In genomic region chr11:69880506-69880852, GRCm38 (mm10) we compare ENCODE assay signal across 8 mouse cellular contexts. TPM values are rescaled to one million over a fixed set of nuclear protein-coding genes. Genes with fewer than 3 reads are reported as not detected.
DNase-seq lines count a peak whose midpoint lies in the region; ATAC-seq lines count a peak whose summit lies in the region.

No protein-coding gene starts in this region.

- ATAC-seq in frontal cortex, adult (ENCODE audit: low TSS enrichment): 0 out of 2 replicates have a peak, but pooled peaks have one; percentile 35

- DNase-seq in adrenal gland, postnatal 10 days: peak; percentile 79
- DNase-seq in adrenal gland, adult 8-10 months: no peak
- DNase-seq in CD8-positive naive resting alpha-beta T cell, adult 2 months (ENCODE audit: low read depth in 2 of 2, low spot score in 2 of 2): peak; percentile 30 to 52
- peak; percentile 62 for DNase-seq in cerebellum, adult 9-10 months
- DNase-seq in kidney, postnatal 10 days: peak; percentile 86
- DNase-seq in lung, postnatal 10 days: peak; percentile 91
- DNase-seq in right cerebral cortex, postnatal 14 days: peak; percentile 50

RNA-seq across cellular contexts. Expression of gene Kctd11, which starts 0.7 kb away (rescaled TPM):
- total RNA-seq in adrenal gland, postnatal 10 days (2021): 1 to 10 TPM; 4.1 to 4.2 TPM
- total RNA-seq in adrenal gland, adult 8-10 months (2022): 1 to 10 TPM; 4.3 to 6.2 (median 5.5) TPM

RNA-seq across cellular contexts. Expression of gene Tmem95, which starts 2.7 kb away (rescaled TPM):
- not detected for total RNA-seq in adrenal gland, postnatal 10 days (2021)
- total RNA-seq in adrenal gland, adult 8-10 months (2022): not detected

RNA-seq across cellular contexts. Expression of gene Acap1, which starts 14.9 kb away (rescaled TPM):
- 1 to 10 TPM; 4.3 to 4.7 TPM for total RNA-seq in adrenal gland, postnatal 10 days (2021)
- total RNA-seq in adrenal gland, adult 8-10 months (2022): 1 to 10 TPM in 2 of 4 experiments, under 1 TPM in 2; 0.31 to 1.9 (median 0.86) TPM

RNA-seq across cellular contexts. Expression of gene 2810408A11Rik, which starts 20.3 kb away (rescaled TPM):
- 1 to 10 TPM; 3.1 to 3.2 TPM for total RNA-seq in adrenal gland, postnatal 10 days (2021)
- 1 to 10 TPM in 1 of 4 experiments, under 1 TPM in 3; 0.23 to 2.4 (median 0.71) TPM for total RNA-seq in adrenal gland, adult 8-10 months (2022)

RNA-seq across cellular contexts. Expression of gene Neurl4, which starts 20.4 kb away (rescaled TPM):
- total RNA-seq in adrenal gland, postnatal 10 days (2021): 10 to 100 TPM; 33.6 to 48.1 TPM
- total RNA-seq in adrenal gland, adult 8-10 months (2022): 10 to 100 TPM; 36.4 to 71.4 (median 51.5) TPM
